Mouse (Mus musculus) kidney, embryonic 15.5 days (tissue): ENCODE results near the gene Alkbh4. TPM values are rescaled to one million over a fixed set of nuclear protein-coding genes. Genes with fewer than 3 reads are reported as not detected.

Experiments used
- microRNA-seq: library from miRNA; unstranded; fragments of <30 nt; microRNA quantifications from one replicate; pipeline ENCODE4, GENCODE M21; 2016
- polyA plus RNA-seq: library from polyadenylated mRNA; unstranded; fragments of >200 nt; fragmentation: Nextera tagmentation; extraction: Ambion mirVana; gene quantifications from 2 replicates; pipeline ENCODE4 v1.2.1, GENCODE M21; 2015

The Alkbh4 gene
- polyA plus RNA-seq, 1 experiment from 2014 or later, result 16.9 TPM

Small RNAs within 50 kb of the gene (microRNA-seq; reads per million reads assigned to microRNA genes)
- 1.2 reads per million for gene Mir7035

Other genes with a start within 250 kb of the Alkbh4 start
- gene Hspb1, start 248.2 kb upstream of the Alkbh4 start, polyA plus RNA-seq, result 70.0 and 72.9 TPM in 2 replicates
- gene Ywhag, start 201.5 kb upstream of the Alkbh4 start, polyA plus RNA-seq, result 179 and 189 TPM in 2 replicates
- 9.6 and 10.1 TPM in 2 replicates for gene Ssc4d, start 161.6 kb upstream of the Alkbh4 start, polyA plus RNA-seq
- gene Zp3, start 156.0 kb upstream of the Alkbh4 start, polyA plus RNA-seq, result 0.30 TPM in 1 of 2 replicates, not detected in the other
- gene Dtx2, start 141.3 kb upstream of the Alkbh4 start, polyA plus RNA-seq, result 29.4 and 29.9 TPM in 2 replicates
- gene Upk3b, start 97.7 kb upstream of the Alkbh4 start, polyA plus RNA-seq, result 2.6 and 5.9 TPM in 2 replicates
- 2.8 and 3.2 TPM in 2 replicates for gene Upk3bl, start 81.7 kb upstream of the Alkbh4 start, polyA plus RNA-seq
- gene Rasa4, start 52.2 kb upstream of the Alkbh4 start, polyA plus RNA-seq, result 15.4 and 18.5 TPM in 2 replicates
- 249 and 260 TPM in 2 replicates for gene Polr2j, start 19.5 kb upstream of the Alkbh4 start, polyA plus RNA-seq
- gene Lrwd1, start 72 bp upstream of the Alkbh4 start, polyA plus RNA-seq, result 33.6 and 40.2 TPM in 2 replicates
- 6.0 and 6.3 TPM in 2 replicates for gene Orai2, start 34.6 kb downstream of the Alkbh4 start, polyA plus RNA-seq
- 50.8 and 51.3 TPM in 2 replicates for gene Prkrip1, start 62.8 kb downstream of the Alkbh4 start, polyA plus RNA-seq
- 5.0 and 5.2 TPM in 2 replicates for gene Sh2b2, start 110.4 kb downstream of the Alkbh4 start, polyA plus RNA-seq